Mouse (Mus musculus) Patski (cell line): ENCODE results near the gene Dynll1. TPM values are rescaled to one million over a fixed set of nuclear protein-coding genes. Genes with fewer than 3 reads are reported as not detected.

ENCODE experiments used
- ATAC-seq: fragments of 100-300 bp; one replicate; pipeline ENCODE4 v1.8.0; 2021
- CTCF ChIA-PET: fragments of 350-600 bp; sonication (Branson Sonifier 250); formaldehyde crosslinking; loops from one replicate; lab custom pipeline; 2022; ENCODE audit warnings: inconsistent platforms; lab: Charles Lee
- POLR2A ChIA-PET: fragments of 350-600 bp; sonication (Branson Sonifier 250); formaldehyde crosslinking; loops from one replicate; lab custom pipeline; 2022; ENCODE audit warnings: antibody characterized with exemption, inconsistent platforms; lab: Charles Lee
- DNase-seq: peaks from one replicate; pipeline ENCODE4 v3.0.0-alpha.2; 2011; ENCODE audit warnings: low read depth, low spot score
- H3K27me3 ChIP-seq: fragments of 371-371 bp; one replicate; pipeline ENCODE4 v1.5.1; 2021
- CTCF ChIP-seq: fragments of 100-300 bp; IDR thresholded peaks from one replicate; pipeline ENCODE4 v1.5.1; 2021
- in situ Hi-C: fragments of 300-500 bp; cut with MboI; formaldehyde crosslinking; loops from 3 replicates; pipeline ENCODE4 v1.11.1; 2018; ENCODE audit warnings: low pct_unique_long_range_greater_than_20kb, mixed read lengths
- polyA plus RNA-seq: library from polyadenylated mRNA; unstranded; gene quantifications from one replicate; pipeline ENCODE4 v1.2.3, GENCODE M21; 2021

Gene Dynll1
- polyA plus RNA-seq, 1 experiment from 2014 or later = 704 TPM

GRCm38 (mm10) chr5:115269969-115270368 is 30.8 kb downstream of the Dynll1 start:
- no peak for ATAC-seq

DNA sequence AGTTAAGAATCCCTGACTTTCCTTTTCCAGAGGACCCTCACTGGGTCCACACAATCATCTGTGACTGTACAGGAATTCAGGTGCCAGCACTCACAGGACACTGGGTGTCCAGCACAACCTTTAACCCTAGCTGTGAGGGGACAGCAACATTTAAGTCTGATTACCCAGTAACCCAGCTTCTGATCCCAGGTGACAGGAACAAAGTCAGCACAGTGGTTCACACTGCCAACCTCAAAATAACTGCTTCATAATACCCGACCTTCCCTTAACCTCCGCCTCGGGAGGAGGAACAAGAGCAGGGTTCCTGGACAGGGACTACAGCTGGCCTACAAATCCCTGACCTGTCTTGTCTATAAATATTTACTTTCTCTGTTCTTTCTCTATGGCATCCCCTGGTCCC is 32.5 kb downstream of the Dynll1 start:
- DNase-seq = no peak
- in situ Hi-C loops = no loop called here
- ATAC-seq = no peak

More at GRCm38 (mm10) chr5:115269969-115270368, 30.8 kb downstream of the Dynll1 start:
- ChIA-PET POLR2A (interaction anchor here (1.1 kb wide), 1 partner anchor 21 kb away, joined by 3 read pairs; no protein-coding TSS in a partner anchor), CTCF (interaction anchor here (1.2 to 1.3 kb wide), 2 partner anchors 29 to 291 kb away, joined by 3 to 4 read pairs; no protein-coding TSS in a partner anchor)
- H3K27me3 ChIP-seq = no peaks in the 10 kb centered on the region
- no peak for TF ChIP-seq CTCF
- no peak for DNase-seq
- in situ Hi-C loops = no loop called here

DNA sequence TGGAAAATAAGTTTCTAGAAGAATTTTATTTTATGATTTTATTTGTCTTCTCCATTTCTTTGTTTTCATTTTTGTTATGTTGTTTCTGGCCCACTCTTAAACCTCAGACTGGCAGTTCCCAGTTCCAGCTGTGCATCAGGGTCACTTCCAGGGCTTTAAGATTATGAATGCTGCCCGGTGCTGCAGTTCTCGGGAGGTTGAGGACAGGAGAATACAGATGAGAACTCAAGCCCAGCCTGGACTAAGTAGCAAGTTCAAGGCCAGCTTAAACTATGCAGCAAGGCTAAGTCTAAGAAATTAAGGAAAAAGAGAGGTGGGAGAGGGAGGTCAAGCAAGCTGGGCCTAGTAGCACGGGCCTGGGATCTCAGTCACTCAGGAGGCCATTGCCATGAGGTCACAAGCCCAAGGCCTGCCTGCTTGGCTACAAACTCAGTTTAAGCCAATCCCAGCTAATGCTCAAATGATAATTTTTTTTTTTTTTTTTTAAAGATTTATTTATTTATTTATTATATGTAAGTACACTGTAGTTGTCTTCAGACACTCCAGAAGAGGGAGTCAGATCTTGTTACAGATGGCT is 33.2 kb downstream of the Dynll1 start:
- in situ Hi-C loops = no loop called here
- ChIA-PET CTCF (interaction anchor here (1.2 to 1.3 kb wide), 3 partner anchors 10 to 107 kb away, joined by 3 to 4 read pairs (median 3); no protein-coding TSS in a partner anchor), POLR2A (interaction anchor here (0.6 to 1.1 kb wide), 2 partner anchors 73 to 76 kb away, joined by 3 to 7 read pairs; partner anchors contain the start of genes Gatc and Triap1)
- no peak for TF ChIP-seq CTCF
- no peak for DNase-seq
- no peak for ATAC-seq
- H3K27me3 ChIP-seq = no peaks in the 10 kb centered on the region

More for the DNA sequence above, 32.5 kb downstream of the Dynll1 start:
- POLR2A ChIA-PET = interaction anchor here (0.6 kb wide), 1 partner anchor 75 kb away, joined by 3 read pairs; no protein-coding TSS in a partner anchor
- TF ChIP-seq CTCF = no peak
- H3K27me3 ChIP-seq = no peaks in the 10 kb centered on the region
- CTCF ChIA-PET = interaction anchor here (1.1 to 1.2 kb wide), 2 partner anchors 12 to 57 kb away, joined by 3 read pairs; no protein-coding TSS in a partner anchor

GRCm38 (mm10) chr5:115266787-115267468 is 33.9 kb downstream of the Dynll1 start:
- no peak for ATAC-seq
- CTCF ChIA-PET = interaction anchor here (1.2 to 1.9 kb wide), 4 partner anchors 9 to 107 kb away, joined by 3 to 5 read pairs (median 4); no protein-coding TSS in a partner anchor

DNA sequence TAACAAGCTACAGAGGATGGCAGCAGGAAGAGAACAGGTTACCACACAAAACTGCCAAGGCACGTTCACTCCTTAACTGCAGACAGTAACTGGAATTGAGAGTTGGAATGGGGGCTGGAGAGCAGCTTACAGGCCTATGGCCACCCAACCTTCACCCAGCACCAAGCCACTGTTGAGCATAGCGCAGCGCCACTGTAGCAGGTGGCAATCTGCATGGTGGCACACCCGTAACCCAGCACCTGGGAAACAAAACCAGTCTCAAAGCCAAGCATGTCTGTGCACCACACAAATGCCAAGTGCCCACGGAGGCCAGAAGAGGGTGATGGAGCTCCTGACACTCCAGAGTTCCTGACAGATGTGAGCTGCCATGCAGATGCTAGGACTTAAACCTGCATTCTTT is 34.5 kb downstream of the Dynll1 start:
- no peak for TF ChIP-seq CTCF
- CTCF ChIA-PET = interaction anchor here (1.0 to 2.1 kb wide), 6 partner anchors 8 to 106 kb away, joined by 3 to 5 read pairs (median 4); no protein-coding TSS in a partner anchor
- in situ Hi-C loops = no loop called here

More at GRCm38 (mm10) chr5:115266787-115267468, 33.9 kb downstream of the Dynll1 start:
- POLR2A ChIA-PET = interaction anchor here (0.7 to 1.2 kb wide), 3 partner anchors 9 to 74 kb away, joined by 3 to 7 read pairs (median 4); partner anchors contain the start of genes Gatc and Triap1
- no peak for DNase-seq
- no peaks in the 10 kb centered on the region for H3K27me3 ChIP-seq
- in situ Hi-C loops = no loop called here
- no peak for TF ChIP-seq CTCF

GRCm38 (mm10) chr5:115262502-115263291 is 38.1 kb downstream of the Dynll1 start:
- in situ Hi-C loops = no loop called here
- ATAC-seq (no peak), DNase-seq (no peak)
- no peaks in the 10 kb centered on the region for H3K27me3 ChIP-seq
- ChIA-PET CTCF (no interaction called here), POLR2A (no interaction called here)
- TF ChIP-seq CTCF = no peak

More for the DNA sequence above, 34.5 kb downstream of the Dynll1 start:
- no peak for ATAC-seq
- no peaks in the 10 kb centered on the region for H3K27me3 ChIP-seq
- POLR2A ChIA-PET = interaction anchor here (0.6 to 1.2 kb wide), 3 partner anchors 8 to 74 kb away, joined by 3 to 4 read pairs (median 3); no protein-coding TSS in a partner anchor
- DNase-seq = no peak

DNA sequence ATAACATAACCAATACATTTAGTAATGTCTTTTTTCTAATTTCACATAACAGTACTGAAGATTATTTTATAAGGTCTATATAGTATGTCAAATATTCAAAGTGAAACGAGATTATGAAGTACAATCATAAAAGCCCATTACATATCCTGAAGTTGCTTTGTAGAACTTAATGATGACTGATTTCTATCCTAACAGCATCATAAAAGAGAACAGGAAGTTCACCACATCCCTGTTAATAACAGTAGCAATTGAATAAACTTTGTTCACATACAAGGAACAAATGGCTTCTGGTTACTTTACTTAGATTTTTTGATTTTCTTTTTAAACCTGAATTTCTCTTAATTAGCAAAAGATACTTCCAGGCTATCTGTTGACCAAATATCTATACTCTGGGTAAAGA is 38.9 kb downstream of the Dynll1 start:
- ATAC-seq (no peak), DNase-seq (no peak)
- no peaks in the 10 kb centered on the region for H3K27me3 ChIP-seq
- CTCF ChIA-PET = no interaction called here
- POLR2A ChIA-PET = no interaction called here
- TF ChIP-seq CTCF = no peak
- in situ Hi-C loops = no loop called here

DNA sequence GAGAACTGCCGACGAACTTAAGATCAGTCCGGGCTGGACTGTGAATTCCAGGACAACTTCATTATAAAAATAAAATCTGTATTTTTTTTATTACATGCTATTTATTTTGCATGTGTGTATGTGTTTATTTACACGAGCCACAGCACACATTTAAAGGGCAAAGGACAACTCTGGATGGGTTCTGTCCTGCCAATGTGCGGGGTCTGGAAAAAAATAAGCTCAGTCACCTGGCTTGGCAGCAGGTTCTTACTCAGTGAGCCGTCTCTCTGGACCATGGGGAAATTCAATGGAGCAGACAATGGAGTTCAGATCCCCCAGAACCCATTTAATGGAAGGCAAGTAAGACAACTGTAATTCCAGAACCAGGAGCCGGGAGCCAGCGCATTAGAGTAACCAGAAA is 39.7 kb downstream of the Dynll1 start:
- no peak for ATAC-seq
- CTCF ChIA-PET = interaction anchor here (1.5 kb wide), 1 partner anchor 12 kb away, joined by 4 read pairs; no protein-coding TSS in a partner anchor
- POLR2A ChIA-PET = no interaction called here
- H3K27me3 ChIP-seq = no peaks in the 10 kb centered on the region
- TF ChIP-seq CTCF = no peak
- in situ Hi-C loops = no loop called here
- DNase-seq = no peak

- in situ Hi-C loops = no loop called here
- POLR2A ChIA-PET = interaction anchor here (0.7 to 1.3 kb wide), 2 partner anchors 11 to 41 kb away, joined by 3 to 4 read pairs; partner anchors contain the start of gene Dynll1
- no peak for TF ChIP-seq CTCF
- no peak for DNase-seq
- H3K27me3 ChIP-seq = no peaks in the 10 kb centered on the region
- CTCF ChIA-PET = interaction anchor here (1.5 kb wide), 1 partner anchor 11 kb away, joined by 4 read pairs; no protein-coding TSS in a partner anchor
- no peak for ATAC-seq
Observed at GRCm38 (mm10) chr5:115260356-115260755, 40.4 kb downstream of the Dynll1 start.
